Mouse (Mus musculus): ENCODE data around the gene Mtr.
"Not testable (repeated sequence)": the region's sequence is repeated elsewhere in the genome, so short reads cannot be mapped to it uniquely, and the experiment has no call there.

Gene Mtr

GRCm38 (mm10) chr13:12159288-12160120 lies 98.4 kb downstream of the Mtr start:
- Histone ChIP-seq H3K27me3 (ENCODE audit: control insufficient read depth, insufficient read depth, low read length, poor library complexity, severe bottlenecking) (no peaks in the 10 kb centered on the region), H3K36me3 (ENCODE audit: control insufficient read depth, insufficient read depth, low read length, poor library complexity, severe bottlenecking) (no peaks in the 10 kb centered on the region)
- no peak for DNase-seq (ENCODE audit: low read depth, low spot score)

- Histone ChIP-seq H3K27me3 (ENCODE audit: control insufficient read depth, insufficient read depth, low read length, poor library complexity, severe bottlenecking) (no peaks in the 10 kb centered on the region; the same call in 1 of the 2 replicates), H3K36me3 (ENCODE audit: control insufficient read depth, insufficient read depth, low read length, poor library complexity, severe bottlenecking) (no peaks in the 10 kb centered on the region)
- no peak for DNase-seq (ENCODE audit: low read depth, low spot score)
Measured at GRCm38 (mm10) chr13:12153922-12154321, 104.0 kb downstream of the Mtr start.

- DNase-seq (ENCODE audit: low read depth, low spot score): no peak
- Histone ChIP-seq H3K27me3 (ENCODE audit: control insufficient read depth, insufficient read depth, low read length, poor library complexity, severe bottlenecking) (no peaks in the 10 kb centered on the region; the same call in 1 of the 2 replicates), H3K36me3 (ENCODE audit: control insufficient read depth, insufficient read depth, low read length, poor library complexity, severe bottlenecking) (no peaks in the 10 kb centered on the region)
Measured at GRCm38 (mm10) chr13:12146918-12147507, 110.9 kb downstream of the Mtr start.

GRCm38 (mm10) chr13:12146402-12146801 lies 111.5 kb downstream of the Mtr start:
- Histone ChIP-seq H3K27me3 (ENCODE audit: control insufficient read depth, insufficient read depth, low read length, poor library complexity, severe bottlenecking) (no peaks in the 10 kb centered on the region), H3K36me3 (ENCODE audit: control insufficient read depth, insufficient read depth, low read length, poor library complexity, severe bottlenecking) (no peaks in the 10 kb centered on the region)
- DNase-seq (ENCODE audit: low read depth, low spot score): no peak

- no peaks in the 10 kb centered on the region for H3K27me3 ChIP-seq (ENCODE audit: control insufficient read depth, insufficient read depth, low read length, poor library complexity, severe bottlenecking)
- H3K36me3 ChIP-seq (ENCODE audit: control insufficient read depth, insufficient read depth, low read length, poor library complexity, severe bottlenecking): no peaks in the 10 kb centered on the region
- DNase-seq (ENCODE audit: low read depth, low spot score): no peak
Measured at GRCm38 (mm10) chr13:12143347-12143746, 114.6 kb downstream of the Mtr start.

GRCm38 (mm10) chr13:12136461-12136860 lies 121.5 kb downstream of the Mtr start:
- H3K27me3 ChIP-seq (ENCODE audit: control insufficient read depth, insufficient read depth, low read length, poor library complexity, severe bottlenecking); H3K36me3 ChIP-seq (ENCODE audit: control insufficient read depth, insufficient read depth, low read length, poor library complexity, severe bottlenecking); DNase-seq (ENCODE audit: low read depth, low spot score): not testable (repeated sequence)

- H3K36me3 ChIP-seq (ENCODE audit: control insufficient read depth, insufficient read depth, low read length, poor library complexity, severe bottlenecking): no peaks in the 10 kb centered on the region
- DNase-seq (ENCODE audit: low read depth, low spot score): no peak
- H3K27me3 ChIP-seq (ENCODE audit: control insufficient read depth, insufficient read depth, low read length, poor library complexity, severe bottlenecking): no peaks in the 10 kb centered on the region
Measured at GRCm38 (mm10) chr13:12133549-12133948, 124.4 kb downstream of the Mtr start.

Data from splenic B cell, adult 2 months (primary cell).